Mouse (Mus musculus) urinary bladder, postnatal 25 days (tissue): ENCODE data around the gene Src.

ENCODE experiments used
- DNase-seq: peaks from one replicate; pipeline ENCODE4 v3.0.0; 2022; ENCODE audit warnings: low spot score

Gene Src

GRCm38 (mm10) chr2:157417229-157417628 lies 1.0 kb upstream of the Src start:
- DNase-seq, result no peak

GRCm38 (mm10) chr2:157418609-157419071 lies 396 bp downstream of the Src start:
- DNase-seq, result no peak

DNA sequence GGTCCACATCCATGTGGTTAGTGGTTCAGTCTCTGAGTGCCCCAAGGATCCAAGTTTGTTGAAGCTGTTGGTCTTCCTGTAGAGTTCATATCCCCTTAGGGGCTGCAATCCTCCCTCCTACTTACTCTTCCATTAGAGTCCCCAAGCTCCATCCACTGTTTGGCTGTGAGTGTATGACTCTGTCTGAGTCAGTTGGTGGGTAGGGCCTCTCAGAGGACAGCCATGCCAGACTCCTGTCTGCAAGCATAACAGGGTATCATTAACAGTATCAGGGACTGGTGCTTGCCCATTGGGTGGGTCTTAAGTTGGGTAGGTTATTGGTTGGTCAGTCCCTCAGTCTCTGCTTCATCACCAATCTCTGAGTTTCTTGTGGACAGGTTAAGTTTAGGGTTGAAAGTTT lies 1.3 kb downstream of the Src start:
- DNase-seq, result no peak

DNA sequence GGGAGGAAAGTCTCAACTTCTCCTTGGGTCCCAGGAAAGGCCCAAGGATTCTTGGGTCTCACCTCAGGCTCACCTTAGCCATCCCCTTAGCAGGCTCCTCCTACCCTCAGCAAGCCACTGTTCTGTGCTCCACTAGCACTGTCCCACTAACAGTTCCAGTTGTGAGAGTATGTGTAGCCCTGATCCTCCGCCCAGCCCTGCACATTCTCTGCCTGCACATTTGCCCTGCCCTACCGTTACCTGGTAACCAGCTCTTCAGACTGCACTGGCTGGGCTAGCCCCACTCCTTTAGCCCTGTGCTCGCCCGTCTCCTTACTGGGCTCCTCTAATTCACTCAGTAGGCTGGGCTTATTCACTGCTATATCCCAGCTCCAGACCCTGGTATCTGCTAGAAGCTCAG lies 2.2 kb downstream of the Src start:
- DNase-seq, result no peak

- DNase-seq, result no peak
Measured at GRCm38 (mm10) chr2:157422062-157422655, 3.9 kb downstream of the Src start.

DNA sequence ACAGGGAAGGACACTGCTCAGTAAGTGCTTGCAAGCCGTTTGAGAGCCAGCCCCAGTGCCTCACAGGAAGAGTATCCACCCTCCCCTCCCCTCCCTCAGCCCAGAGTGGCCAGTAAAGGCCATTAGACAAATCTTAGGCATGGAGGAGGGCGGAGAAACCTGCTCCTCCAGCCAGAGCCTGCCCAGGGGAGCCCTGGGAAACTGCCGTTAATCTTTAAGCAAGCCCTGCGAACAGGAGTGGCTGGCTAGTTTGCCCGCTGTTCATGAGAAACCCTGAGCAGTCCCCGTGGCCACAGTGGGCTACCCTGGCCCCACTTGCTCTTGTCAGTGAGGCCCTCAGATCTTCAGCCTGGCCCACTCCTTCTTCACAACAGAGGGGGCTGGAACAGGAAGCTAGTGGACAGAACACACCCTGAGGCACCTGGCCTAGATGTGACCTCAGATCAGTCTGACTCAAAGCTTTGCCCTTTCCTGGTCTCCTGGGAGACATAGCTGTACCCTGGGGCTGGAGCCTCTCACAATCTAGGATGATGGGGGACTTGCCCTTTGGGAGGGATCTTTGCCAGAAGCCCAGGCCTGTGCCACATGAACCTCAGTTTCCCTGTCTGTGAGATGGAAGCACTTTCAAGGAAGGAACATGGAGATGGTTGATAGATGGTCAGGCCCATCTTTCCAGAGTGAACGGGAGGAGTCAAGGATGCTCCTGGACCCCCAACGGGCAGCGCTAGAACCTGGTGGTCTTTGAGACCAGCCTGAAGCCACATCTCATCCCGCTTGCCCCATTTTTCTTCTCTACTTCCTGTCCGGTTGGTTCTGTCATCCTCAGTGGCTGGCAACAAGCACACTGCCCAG lies 4.8 kb downstream of the Src start:
- no peak for DNase-seq

GRCm38 (mm10) chr2:157423706-157424125 lies 5.5 kb downstream of the Src start:
- no peak for DNase-seq

- DNase-seq, result peak; percentile 20
Measured at GRCm38 (mm10) chr2:157424126-157424903, 6.1 kb downstream of the Src start.

GRCm38 (mm10) chr2:157424904-157425642 lies 6.8 kb downstream of the Src start:
- no peak for DNase-seq

DNA sequence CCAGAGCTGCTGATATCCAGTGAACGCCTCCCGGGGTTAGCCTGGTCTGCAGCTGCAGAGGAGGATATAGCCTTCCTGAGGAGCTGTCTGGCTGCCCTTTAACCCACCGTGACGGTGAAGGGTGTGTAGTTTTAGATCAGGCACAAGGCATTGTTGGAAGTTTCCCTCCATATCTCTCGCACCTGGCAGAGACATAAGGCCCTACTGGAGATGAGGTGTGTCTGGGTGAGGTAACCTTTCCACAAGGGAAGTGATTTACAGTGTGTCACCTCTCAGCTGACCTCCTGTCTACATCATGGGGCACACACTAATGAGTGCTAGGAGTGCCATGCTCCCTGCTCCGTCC lies 7.4 kb downstream of the Src start:
- no peak for DNase-seq

DNA sequence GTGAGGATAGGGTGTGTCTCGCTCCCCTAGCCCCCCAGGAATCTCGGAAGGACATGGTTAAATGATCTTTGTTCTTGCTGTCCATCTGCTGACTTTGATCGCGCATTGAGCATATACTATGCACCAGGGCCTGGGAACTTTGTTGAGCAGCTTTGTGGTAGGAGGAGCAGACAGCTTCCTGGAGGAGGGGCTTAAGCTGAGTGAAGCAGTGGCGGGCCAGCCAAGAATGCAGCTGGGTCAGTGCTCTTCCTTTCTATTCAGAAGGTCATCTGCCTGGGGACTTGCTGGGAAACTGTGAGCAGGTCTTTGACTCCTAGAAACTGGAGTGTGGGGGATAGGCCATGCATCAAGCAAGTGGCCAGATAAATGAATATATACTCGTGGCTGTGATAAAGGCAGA lies 7.9 kb downstream of the Src start:
- DNase-seq, result no peak

DNA sequence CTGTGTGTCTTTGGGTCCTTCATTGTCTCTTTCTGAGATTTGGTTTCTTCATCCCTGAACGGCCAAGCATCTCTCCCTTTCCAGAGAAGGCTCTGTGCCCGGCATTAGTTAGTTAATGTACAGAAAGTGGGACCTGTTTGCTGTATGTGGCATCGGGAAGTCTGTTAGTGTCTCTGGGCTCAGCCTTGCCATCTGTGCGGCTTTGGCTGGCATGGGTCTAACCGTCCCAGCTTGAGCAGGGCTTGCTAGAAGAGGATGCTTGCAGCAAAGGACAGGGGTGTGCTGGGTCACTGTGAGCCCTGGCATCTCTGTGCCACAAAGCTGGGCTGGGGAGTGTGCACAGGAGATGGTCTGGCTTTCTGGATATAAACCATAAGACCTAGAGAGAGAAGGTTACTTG lies 8.9 kb downstream of the Src start:
- DNase-seq, result no peak

DNA sequence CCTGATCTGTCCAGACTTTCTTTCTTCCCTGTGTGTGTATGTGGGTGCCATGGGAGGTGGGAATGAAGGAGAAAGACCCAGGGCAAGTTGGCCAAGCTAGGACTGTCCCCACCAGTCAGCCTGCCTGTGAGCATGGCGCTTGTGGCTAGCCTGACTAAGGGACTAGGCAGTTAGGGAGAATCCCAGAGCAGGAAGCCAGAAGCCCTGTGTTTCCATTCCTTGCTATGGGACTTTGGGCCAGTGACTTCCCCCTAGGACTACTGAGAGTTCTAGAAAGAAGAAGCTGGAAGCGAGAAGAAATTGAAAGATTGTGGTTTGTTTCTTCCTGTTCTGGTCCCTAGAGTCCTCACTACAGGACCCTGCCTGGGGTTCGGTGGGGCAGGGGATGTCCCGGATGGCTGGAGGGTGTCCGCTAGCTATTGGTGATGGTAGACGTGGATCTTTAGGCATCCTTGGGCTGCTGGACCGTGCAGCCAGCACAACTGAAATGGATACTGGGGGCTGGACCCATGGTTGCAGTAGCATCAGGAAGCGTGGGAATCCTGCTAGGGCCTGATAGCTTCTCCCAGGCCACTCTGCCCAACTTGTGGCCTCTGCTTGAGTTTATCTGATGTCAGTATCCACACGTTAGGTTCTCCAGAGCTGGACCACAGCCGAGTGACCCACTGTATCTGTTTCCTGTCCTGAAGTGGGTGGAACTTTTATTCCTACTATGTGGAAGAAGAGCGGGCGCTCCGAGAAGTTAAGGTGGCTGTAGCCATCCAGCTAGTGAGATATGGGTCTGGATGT lies 10.3 kb downstream of the Src start:
- no peak for DNase-seq

DNA sequence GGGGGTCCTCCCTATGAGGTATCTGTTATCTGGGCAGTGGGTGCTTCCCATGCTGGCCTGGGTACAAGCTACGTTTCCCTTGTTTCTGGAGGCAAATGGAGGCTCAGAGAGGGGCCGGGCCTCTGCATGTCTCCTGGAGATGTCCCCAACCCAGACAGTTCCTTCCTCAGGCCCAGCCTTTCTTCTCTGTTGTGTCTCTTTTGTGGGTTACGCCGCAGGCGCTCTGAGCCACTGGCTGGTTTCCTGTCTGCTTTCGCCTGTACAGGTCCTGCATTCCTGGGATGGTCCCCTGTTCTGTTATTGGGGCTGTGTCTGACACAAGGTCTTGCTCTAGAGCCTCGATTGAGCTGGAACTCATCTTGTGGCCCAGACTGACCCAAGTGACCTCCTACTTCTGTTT lies 11.5 kb downstream of the Src start:
- DNase-seq, result no peak

- DNase-seq, result no peak
Measured at GRCm38 (mm10) chr2:157430667-157431429, 12.6 kb downstream of the Src start.

DNA sequence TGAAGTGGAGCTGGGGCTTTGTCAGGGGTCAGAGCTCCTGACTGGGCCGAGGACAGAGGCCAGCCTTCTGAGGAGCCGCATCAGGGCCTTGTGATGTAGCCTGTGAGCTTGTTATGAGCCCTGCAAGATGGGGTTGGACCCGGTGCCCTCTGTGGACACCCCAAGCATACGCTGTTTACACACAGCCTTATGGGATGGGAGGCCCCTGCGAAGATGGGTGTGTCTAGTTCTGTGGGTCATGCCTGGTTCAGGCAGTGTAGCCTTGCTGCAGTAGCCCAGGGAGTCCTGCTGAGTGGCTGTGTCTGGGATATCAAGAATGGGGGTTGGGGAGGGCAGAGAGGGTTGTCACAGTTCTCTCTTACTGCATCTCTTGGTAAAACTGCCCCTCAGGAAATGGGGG lies 13.7 kb downstream of the Src start:
- DNase-seq, result no peak

GRCm38 (mm10) chr2:157432476-157432875 lies 14.2 kb downstream of the Src start:
- no peak for DNase-seq

DNA sequence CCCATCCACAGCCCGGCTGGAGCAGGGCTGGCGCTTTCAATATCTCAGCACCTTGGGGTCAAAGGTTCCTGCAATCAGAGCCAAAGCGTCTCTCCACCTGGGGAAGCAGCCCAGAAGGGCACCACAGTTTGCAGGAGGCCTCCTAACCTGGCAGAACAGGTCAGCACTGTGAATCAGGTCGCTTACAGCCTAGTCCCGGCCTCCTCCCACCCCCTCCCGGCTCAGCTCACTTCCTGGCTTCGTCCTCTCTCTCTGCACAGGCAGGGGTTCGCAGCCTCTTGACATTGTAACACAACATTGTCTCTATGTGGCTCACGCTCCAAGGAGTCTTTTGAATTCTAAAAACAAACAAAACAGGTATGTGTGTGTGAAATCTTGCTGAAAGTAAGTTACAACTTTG lies 15.8 kb downstream of the Src start:
- DNase-seq, result no peak

GRCm38 (mm10) chr2:157434497-157434896 lies 16.3 kb downstream of the Src start:
- DNase-seq, result peak; percentile 75

DNA sequence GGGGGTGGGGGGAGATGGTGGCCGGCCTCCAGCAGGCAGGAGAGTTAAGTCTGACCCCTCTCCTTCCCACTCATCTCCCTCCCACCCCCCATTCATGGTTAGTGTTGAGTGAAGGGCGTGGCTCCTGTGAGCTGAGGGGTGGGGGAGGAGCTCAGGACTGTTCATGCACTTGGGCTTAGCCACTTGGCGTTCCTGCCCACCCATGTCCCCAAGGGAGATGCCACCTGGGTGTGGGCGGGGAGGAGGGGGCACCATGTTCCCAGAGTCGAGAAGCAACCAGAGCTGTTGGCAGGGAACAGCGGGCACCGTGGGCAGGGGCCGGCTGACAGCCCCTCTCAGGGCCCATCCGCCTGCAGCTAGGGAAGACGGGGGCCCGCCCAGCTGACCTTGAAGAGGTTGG lies 18.3 kb downstream of the Src start:
- no peak for DNase-seq

GRCm38 (mm10) chr2:157437123-157437522 lies 18.9 kb downstream of the Src start:
- DNase-seq, result no peak
